Mouse (Mus musculus): ENCODE data around the gene Lep.

Gene Lep

DNA sequence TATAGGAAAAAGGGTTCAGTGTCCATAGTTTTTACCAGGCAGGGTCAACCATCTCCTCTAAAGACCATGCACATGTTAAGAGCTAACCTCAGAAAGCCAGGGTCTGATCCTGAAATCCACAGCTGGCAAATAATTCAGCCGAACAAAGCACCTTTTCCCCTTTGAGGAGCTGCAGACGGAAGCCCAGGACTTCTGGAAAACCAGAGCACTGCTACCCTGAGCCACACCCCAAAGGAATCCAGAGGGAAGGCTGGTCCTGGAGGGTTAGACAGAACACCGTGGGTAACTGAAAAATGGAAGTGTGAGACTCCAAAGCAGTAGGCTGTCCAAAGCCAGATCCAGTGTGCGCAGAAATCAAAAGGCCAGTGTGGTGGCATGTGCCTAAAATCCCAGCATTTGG lies 58.9 kb downstream of the Lep start:
- DNase-seq = no peak

DNA sequence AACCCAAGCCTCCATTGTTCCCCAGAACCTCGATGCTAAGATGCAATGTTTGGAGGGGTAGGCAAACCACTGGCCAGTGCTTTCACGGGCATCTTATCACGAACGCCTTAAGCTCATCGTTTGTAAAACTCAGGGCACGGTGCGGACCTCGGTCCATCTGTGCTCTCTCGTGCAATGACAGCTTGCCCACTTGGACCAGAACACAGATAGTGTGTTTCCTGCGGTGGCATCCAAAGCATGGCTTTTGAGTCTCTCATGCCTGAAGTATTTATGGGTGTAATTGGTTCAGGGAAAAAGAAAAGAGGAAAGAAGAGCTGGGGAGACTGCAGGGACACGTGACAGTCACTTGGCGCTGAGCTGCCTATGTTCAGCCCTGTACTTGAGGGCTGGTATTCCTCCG lies 60.0 kb downstream of the Lep start:
- DNase-seq = no peak

Measured in liver (tissue).